Mouse (Mus musculus) retina, adult 2 months (tissue): ENCODE measurements around the gene St3gal3.

Experiments used
- DNase-seq: peaks from one replicate; pipeline ENCODE4 v3.0.0-alpha.2; 2012; ENCODE audit warnings: low read depth, low spot score

Gene St3gal3

DNA sequence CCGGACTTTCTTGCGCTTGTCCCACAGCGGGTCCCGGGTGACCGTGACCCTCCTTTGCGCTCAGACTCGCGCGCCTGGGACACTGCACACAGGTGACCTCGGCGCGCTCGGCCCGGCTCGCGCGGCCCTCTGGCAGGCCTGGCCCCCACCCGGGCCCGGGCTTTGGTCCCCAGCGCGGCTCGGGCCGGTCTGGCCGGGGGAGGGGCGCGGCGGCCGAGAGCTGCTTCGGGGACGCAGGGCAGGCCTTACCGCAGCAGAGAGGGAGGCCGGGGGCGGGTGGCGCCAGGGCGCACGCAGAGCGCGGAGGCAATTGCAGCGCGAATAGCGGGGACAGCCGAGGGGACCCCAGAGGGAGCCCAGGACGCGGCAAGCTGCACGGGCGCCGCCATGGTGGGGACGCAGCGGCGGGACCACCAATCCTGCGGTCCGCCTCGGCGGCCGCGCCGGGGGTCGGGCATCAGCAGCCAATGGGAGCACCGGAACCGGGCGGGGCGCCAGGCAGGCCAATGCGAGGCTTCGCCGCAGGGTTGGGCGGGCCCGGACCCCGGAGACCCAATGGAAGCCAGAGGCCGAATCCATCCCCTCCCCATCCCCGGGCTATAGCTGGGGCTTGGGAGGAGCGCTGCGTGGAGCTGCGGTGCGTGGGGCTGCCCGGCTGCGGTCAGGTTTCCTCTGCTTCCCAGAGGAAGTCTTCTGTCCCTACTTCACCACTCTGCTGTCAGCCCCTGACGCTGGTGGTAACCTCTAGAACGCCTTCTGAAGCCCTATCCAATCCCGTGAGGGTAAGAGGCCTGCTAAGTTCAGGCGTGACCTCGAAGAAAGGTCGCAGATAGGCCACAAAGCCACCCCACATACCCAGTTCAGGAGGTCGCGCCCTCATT, at the start of gene St3gal3:
TSS of gene St3gal3 (minus strand) at position 430 of the 881 bp plus-strand sequence.
- DNase-seq = peak; percentile 50

DNA sequence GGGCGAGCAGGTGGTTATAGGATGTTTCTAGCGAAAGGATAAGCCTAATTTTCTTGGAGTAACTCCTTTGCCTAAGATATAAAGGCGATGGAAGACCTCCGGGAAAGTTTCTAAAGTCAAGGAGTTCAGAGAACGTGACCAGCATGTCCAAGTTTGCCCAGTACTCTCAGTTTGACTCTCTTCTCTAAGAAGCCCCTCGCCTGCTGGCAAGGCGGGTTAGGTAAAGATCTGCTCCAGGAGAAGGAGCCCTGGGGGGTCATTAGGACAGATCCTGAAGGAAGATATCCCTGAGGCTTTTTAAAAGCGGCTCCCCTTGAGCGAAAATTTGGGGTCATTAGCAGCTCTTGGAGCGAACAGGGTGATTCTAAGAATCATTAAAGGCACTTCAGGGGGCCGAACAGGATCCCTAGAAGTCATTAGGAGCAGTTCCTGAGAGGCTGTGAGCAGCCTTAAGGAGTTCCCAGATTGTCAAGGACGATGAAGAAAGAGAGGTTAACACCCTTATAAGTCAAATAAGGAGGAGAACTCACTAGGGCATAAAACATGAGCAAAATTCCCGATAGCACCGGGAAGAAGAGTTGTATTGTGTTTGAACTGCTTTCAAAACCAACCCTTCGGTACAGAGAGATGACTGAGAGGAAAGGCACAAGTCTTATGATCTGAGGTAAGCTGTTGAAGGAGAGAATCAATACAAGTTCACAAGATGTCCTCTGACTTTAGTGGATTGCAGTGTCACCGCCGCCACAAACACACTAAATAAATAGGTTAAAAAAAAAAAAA, 45.8 kb upstream of the St3gal3 start:
- no peak for DNase-seq

DNA sequence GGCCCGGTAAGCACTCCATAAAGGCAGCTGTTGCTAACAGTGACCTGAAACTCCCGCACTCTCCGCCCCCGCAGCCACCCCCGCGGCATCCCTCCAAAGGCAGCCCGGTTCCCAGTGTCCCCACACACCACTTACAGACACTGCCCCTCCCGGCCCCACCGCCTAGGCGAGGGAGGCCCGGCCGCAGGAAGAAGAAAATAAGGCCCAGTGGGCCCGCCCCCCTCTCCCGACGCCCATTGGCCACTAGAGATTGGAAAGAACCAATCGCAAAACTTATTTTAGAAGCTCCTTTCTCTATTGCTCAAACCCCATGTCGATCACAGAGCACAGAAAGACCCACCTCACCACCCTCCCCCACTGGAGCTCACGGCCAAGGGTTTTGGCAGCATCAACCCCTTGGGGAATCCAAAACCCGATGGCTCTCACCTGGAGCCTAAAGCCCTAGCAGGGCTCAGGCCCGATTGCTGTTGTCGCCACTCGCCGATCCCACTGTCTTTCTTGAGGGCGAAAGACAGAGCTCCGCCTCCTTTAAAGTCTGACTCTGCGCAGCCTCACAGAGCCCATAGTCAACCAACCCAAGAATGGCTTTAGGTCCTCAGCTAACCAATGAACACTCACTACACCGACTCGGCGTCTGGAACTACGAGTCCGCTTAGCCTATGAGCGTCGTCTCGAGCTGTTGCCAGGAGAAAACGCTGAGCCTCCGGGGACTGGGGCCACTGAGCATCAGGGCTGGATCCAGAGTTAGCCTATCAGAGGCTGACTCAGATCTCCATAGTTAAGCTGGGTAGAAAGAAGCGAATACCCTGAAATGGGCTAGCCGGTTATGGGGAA, 45.0 kb upstream of the St3gal3 start, which contains the start of gene Kdm4a:
TSS of gene Kdm4a (minus strand) at position 577 of the 834 bp plus-strand sequence.
- peak; percentile 91 for DNase-seq

- no peak for DNase-seq
These were observed 44.3 kb upstream of the St3gal3 start for GRCm38 (mm10) chr4:118178952-118179466.

DNA sequence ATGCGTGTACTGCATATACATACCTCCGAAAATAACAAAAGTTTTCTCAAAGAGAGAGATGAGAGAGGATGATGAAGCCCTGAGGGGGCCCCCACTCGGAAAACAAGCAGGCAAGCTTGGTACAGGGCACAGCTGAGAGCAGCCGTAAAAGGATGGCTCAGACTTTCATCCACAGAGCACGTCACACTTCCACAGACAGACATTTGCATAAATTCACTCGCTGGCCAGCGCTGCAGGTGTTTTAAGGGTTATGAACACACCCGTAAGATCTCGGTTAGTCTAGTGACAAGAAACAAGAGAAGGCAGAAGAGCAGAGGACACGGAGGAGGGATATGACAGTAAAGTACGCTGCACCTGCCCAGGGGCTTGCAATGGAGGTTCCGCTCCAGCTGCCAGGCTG, 37.7 kb upstream of the St3gal3 start:
- DNase-seq = no peak

DNA sequence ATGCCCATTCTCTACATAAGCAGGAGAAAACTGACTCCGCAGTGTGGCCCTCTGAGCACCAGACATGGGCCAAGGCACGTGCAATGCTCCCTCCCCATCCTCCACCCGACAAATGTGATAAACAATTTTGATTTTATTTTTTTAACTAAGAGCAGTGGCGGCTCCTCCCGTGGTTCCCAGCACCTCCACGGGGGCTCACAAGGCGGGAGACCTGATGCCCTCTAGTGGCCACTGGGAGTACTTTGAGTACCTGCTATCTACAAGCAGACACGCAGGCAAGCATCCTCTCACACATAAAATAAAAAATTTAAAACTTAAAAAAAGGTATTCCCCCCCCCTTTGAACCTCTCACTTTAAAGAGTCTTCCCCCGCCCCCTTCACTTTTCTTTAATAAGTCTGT, 36.3 kb upstream of the St3gal3 start:
- DNase-seq = no peak

- DNase-seq = no peak
These were observed 27.4 kb upstream of the St3gal3 start for GRCm38 (mm10) chr4:118162123-118162522.

DNA sequence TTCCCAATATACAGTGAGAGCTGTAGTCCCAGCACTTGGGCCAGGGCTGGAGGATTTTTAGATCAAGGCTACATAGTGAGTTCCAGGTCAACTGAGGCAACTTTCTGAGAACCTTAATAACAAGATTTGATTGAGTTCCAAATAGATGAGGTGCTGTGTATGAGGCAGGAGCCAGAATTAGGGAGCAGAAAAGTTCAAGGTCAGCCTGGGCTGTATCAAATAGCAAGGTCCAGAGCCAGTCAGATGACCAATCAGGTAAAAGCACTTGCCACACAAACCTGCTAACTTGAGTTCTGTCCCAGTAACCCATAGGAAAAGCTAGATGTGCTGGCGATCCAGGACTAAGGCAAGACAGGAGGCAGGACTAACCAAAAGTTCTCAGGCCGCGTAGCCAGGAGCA, 23.0 kb upstream of the St3gal3 start:
- no peak for DNase-seq

DNA sequence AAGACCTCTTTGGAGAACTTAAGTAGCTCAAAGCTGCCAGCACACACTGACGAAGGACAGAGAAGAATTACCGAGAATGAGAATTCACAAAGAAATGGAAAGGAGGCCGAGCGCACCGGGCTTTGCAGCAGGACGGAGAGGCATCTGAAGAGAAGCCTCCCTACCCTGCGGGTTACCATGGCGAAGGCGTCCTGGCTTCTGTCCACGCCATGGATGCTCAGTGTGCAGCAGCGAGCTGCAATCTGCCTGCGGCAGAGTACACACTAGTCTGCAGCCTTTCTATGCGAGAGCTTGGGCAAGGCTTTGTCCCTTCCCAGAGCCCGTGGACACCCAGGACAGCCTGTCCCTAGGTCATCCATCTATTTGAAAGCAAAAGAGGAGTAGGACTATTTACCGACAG, 21.8 kb upstream of the St3gal3 start:
- DNase-seq = no peak

- DNase-seq = no peak
These were observed 20.2 kb upstream of the St3gal3 start for GRCm38 (mm10) chr4:118154889-118155288.

DNA sequence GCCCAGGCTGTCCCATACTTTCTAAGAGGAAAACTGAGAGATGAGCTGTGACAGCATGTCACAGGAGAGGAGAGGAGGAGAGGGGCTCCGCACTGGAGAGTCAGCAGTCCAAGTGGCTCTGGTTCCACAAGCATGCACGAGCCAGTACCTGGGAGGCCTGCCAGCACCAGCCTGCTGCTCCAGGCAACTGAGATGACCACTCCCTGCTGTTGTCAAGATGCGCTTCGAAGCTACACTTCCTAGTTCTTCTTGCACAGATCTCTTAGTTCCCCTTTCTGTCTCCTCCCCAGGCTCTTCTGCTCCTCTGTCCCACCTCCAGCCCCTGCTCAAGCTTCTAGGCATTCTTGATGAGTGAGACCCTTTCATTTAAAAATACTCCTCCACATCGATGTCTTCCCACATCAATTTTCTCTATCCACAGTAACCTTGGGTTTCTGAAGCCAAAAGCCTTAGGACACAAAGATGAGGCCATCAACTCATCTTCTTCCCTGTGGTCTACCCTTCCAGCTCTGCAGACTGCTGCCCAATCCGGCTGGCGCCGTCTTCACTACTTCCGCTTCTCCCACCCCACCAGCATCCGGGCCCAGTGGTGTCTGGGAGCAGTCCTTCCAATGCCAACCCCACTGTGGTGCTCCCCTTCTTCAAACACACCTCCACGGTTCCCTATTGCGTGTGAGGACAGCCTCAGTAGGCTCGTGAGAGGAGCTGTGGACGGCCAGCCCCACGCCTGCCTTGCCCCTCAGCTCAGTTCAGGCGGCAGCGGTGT, 17.5 kb upstream of the St3gal3 start:
- no peak for DNase-seq

DNA sequence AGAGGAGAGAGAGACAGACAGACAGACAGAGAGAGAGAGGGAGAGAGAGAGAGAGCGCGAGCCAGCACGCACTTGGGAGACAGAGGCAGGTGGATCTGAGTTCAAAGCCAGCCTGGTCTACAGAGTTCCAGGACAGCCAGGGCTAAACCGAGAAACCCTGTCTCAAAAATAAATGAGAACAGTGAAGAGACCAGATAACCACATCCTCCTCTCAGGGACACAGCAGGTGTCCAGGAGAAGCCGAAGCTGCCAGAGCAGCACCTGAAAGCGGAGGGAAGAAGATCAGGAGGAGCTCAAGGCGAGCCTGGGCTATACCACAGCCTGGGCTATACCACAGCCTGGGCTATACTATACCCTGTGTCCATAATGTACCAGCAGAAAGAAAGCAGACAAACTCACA, 16.1 kb upstream of the St3gal3 start:
- no peak for DNase-seq

DNA sequence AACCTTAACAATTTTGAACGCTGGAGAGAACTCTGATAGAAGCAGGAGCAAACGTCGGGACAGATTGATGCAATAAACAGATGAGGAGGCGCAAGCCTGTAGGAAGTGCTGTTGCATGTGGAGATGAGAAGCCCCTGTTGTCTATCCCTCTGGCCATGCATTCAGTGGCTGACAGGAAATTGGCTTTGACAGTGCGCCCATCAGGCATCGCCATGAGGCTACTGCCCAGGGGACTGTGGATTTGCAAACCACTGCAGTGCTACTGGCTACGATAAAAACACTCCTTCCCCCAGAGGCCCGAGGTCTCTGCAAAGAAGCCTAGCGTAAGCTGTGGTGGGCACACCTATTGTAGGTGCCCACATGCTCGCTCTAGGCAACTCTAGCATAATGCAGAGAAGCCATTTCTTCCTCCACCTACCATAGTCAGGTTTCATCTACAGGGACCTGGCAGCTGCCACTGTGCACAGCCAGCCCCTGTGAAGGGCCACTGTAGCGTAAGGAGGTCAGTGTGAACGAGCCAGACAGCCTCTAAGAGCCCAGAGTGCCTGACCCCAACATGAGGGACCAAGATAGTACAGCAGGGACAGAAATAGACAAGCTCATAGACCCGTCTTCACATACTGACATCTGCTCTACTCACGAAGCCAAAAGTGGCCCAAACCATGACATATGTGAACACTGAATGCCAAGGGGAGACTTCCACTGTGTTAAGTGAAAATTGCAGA, 15.4 kb upstream of the St3gal3 start:
- no peak for DNase-seq

GRCm38 (mm10) chr4:118149055-118149576, 14.4 kb upstream of the St3gal3 start:
- no peak for DNase-seq

GRCm38 (mm10) chr4:118148317-118148687, 13.6 kb upstream of the St3gal3 start:
- DNase-seq = no peak

DNA sequence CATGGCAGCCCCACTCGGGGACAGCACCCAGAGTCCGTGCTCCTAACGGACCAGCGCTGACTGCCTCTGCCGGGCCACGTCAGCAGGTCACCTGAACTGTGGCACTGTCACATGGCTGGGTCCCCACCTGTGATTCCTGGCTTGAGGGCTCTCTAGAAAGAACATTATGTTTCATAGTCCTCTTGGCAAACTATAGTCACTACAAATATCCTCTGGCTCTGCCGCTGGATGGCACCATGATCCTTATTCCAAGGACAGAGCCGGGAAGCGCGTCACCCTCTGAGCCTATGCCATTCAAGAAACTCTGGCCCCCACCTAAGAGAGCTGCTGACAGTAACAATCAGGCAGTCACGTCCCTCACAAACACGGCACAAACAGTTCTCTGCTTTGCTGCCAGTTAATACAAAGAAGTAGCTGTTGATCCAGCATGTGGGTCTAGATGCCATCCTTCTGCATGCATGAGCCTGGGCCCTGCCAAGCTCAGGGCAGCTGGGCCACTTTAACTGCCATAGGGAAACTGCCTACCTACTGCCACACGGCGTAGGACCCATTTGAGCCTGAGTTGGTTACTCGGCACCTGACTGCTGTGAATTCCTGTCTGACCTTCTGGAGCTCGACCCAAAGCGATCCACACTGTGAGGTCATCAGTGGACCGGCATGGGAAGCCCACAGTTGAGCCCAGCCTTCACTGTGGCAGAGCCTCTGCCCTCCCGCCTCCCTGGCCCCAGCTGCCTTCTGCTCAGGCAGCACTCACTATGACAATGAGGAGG, 13.0 kb upstream of the St3gal3 start:
- DNase-seq = no peak

- no peak for DNase-seq
These were observed 12.4 kb upstream of the St3gal3 start for GRCm38 (mm10) chr4:118147090-118147489.

DNA sequence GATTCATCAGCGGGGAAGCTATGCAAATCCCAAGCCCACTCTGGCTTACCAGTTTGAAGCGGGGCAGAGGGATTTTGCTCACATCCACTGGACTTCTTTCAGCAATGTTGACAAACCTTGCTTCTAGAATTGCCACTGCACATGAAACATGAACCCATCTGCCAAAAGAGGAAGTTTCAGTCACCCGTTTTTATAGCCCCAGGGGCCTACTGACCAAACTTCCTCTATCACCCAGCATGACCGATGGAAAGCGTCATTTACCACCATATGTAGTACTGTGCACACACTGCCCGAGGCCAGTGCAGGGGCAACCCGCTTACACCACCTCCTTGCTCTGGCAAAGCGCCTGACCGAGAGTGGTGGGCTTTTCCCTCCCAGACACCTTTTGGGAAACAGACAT, 9.6 kb upstream of the St3gal3 start:
- DNase-seq = no peak

- DNase-seq = no peak
These were observed 9.0 kb upstream of the St3gal3 start for GRCm38 (mm10) chr4:118143679-118144078.
